Mouse (Mus musculus): ENCODE data around the gene Insig1. TPM values are rescaled to one million over a fixed set of nuclear protein-coding genes. Genes with fewer than 3 reads are reported as not detected.

Gene Insig1
- polyA plus RNA-seq, 1 experiment from 2014 or later = 48.1 TPM

DNA sequence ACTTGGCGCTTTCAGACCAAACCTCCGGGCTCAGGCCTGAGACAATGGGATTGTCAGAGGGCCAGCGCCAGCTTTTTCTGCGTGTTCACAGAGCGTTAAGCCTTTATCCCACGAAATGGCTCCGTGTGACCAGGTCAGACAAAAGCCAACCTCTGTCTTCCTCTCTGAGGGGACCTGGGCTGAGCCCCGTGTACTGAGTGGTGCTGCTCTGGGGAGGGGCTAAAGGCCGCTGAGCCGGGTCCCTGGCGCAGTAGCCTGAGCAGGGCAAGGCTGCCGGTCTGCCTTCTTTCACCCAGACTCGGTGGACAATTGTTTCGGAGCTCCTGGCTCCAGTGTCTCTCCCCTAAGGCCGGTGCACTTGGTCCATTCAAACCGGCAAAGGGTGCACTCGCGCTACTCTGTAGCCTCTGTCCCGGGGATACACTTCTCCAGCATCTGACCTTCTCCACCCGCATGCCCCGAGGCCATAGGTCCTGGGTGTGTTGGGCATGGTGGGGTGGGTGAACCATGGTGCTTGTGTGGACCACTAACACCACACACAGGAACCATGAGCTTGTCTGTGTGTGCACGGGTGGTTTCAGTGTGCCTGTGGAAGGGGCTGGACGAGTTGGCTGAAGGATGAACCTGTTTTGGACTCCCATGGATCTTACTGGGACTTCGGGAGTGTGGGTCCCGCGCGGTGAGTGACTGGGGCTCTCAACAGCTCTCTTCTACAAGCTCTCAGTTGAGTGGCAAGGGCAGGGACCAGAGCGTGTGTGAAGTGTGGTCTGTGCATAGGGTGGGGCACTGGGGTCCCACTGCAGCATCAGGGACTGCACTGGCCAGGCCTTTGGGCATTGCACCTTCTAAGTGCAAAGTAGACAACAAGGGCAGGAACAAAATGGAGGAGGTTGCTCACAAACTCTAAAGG lies 53.4 kb downstream of the Insig1 start:
- Histone ChIP-seq H3K36me3 (no peaks in the 10 kb centered on the region), H3K4me2 (no peak overlapping the region), H3K4me1 (peaks cover 6% of the 10 kb centered on the region; the same call in 1 of the 2 replicates), H3K27ac (no peak overlapping the region), H3K9me3 (no peaks in the 10 kb centered on the region), H3K27me3 (peaks cover 89% of the 10 kb centered on the region), H3K9ac (no peak overlapping the region), H3K4me3 (no peak overlapping the region)
- no peak for ATAC-seq (ENCODE audit: insufficient number of reproducible peaks, low FRiP score, low TSS enrichment, low read depth)
- WGBS = 5% methylated on average over 28 of the region's 28 CpGs

Other genes starting within 250 kb of the Insig1 start
- not detected in 2 replicates for gene Htr5a, start 229.2 kb upstream of the Insig1 start, polyA plus RNA-seq (2015; fragmentation: Nextera tagmentation; extraction: Ambion mirVana)
- not detected in 2 replicates for gene En2, start 94.3 kb downstream of the Insig1 start, polyA plus RNA-seq (2015; fragmentation: Nextera tagmentation; extraction: Ambion mirVana)
- not detected in 2 replicates for gene Cnpy1, start 174.4 kb downstream of the Insig1 start, polyA plus RNA-seq (2015; fragmentation: Nextera tagmentation; extraction: Ambion mirVana)
- 9.4 and 11.3 TPM in 2 replicates for gene Rbm33, start 245.8 kb downstream of the Insig1 start, polyA plus RNA-seq (2015; fragmentation: Nextera tagmentation; extraction: Ambion mirVana)